ENCODE assay signal across 9 mouse cellular contexts in the genomic region with DNA sequence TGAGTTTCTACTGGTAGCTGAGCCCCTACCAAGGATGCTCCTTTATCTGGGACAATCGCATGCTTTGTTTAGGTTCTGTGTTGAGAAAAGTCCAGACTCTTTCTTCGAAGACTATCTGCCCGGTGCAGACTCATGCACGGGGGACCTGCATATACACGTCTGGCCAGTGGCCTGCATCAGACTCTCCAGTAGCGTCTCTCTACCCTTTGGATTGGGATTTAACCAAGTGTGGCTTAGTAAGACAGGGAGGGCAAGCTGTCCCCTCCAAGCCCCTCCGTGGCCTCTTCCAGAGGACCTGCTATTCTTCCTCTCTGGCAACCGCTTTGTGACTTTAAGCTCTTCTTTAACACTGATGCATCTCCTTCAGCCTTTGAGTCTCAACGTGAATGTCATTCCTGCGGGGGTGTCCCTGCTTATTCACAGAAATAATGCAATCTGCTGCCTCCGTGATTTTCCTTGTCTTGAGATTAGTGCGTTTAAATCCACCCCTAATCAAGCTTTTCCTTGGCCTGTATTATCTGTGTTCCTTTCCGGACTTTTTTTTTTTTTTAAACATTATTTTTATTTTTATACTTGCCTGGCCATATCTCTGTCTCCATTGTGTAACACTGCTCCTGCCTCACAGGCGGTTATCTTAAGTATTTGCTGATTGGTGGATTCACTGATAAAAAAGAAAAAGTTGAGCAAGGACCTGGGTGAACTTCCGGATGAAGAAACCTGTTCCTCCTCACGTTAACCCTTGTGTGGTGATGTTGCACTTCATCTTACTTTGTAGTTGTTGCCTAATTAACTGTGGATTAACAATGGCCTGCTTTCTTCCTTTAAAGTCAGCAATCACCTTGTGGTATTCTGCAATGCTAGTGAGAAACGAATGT.
DNase-seq lines count a peak whose midpoint lies in the region; ATAC-seq and TF ChIP-seq lines count a peak whose summit lies in the region.
"Had no signal": no experiment of that assay in that cellular context is flagged by ENCODE, and none has a peak within 500 bp of the region (broad histone marks: within the 10 kb centered on the region; RNA-seq: fewer than 3 reads in every experiment).

No protein-coding gene starts in this region.

- no peak overlapping the region for H3K4me2 ChIP-seq in lung, embryonic 14.5 days
- H3K4me2 ChIP-seq in heart, embryonic 16.5 days (ENCODE audit: low read depth, low read length), result peak overlapping the region; percentile 25; the same call in 1 of the 2 replicates

- no peak overlapping the region for H3K4me3 ChIP-seq in lung, embryonic 14.5 days (ENCODE audit: low read depth, low read length)
- no peak overlapping the region for H3K4me3 ChIP-seq in embryonic facial prominence, embryonic 10.5 days
- H3K4me3 ChIP-seq in heart, embryonic 16.5 days (ENCODE audit: low read length), result no peak overlapping the region
- H3K4me3 ChIP-seq: erythroblast, embryonic 14.5 days had no signal

- no peak overlapping the region for H3K27ac ChIP-seq in lung, embryonic 14.5 days (ENCODE audit: low read depth)
- peak overlapping the region; percentile 35; the same call in 1 of the 2 replicates for H3K27ac ChIP-seq in embryonic facial prominence, embryonic 10.5 days (replicated peaks)
- H3K27ac ChIP-seq in heart, embryonic 16.5 days (ENCODE audit: low read length), result peak overlapping the region; percentile 56

- peaks cover 9% of the 10 kb centered on the region; the same call in 1 of the 2 replicates for H3K4me1 ChIP-seq in lung, embryonic 14.5 days (ENCODE audit: insufficient read depth)
- peaks cover 49% of the 10 kb centered on the region for H3K4me1 ChIP-seq in embryonic facial prominence, embryonic 10.5 days
- peaks cover 26% of the 10 kb centered on the region for H3K4me1 ChIP-seq in heart, embryonic 16.5 days (ENCODE audit: control insufficient read depth, insufficient read depth, low read length)

- H3K27me3 ChIP-seq in lung, embryonic 14.5 days (ENCODE audit: insufficient read depth, low read length), result no peaks in the 10 kb centered on the region
- no peaks in the 10 kb centered on the region for H3K27me3 ChIP-seq in embryonic facial prominence, embryonic 10.5 days (replicated peaks; ENCODE audit: low read depth, poor library complexity, severe bottlenecking)
- no peaks in the 10 kb centered on the region for H3K27me3 ChIP-seq in heart, embryonic 16.5 days (ENCODE audit: control insufficient read depth, insufficient read depth, low read length)

- no peak overlapping the region for H3K9ac ChIP-seq in lung, embryonic 14.5 days
- no peak overlapping the region for H3K9ac ChIP-seq in heart, embryonic 16.5 days (ENCODE audit: low read length)

- no peak for DNase-seq in lung, embryonic 14.5 days
- no peak for DNase-seq in lung, postnatal 14 days
- DNase-seq in embryonic facial prominence, embryonic 10.5 days (ENCODE audit: low spot score), result peak; percentile 27
- DNase-seq in adrenal gland, adult 18-20 months (ENCODE audit: low spot score in 2 of 2), result no peak
- no peak for DNase-seq in gastrocnemius, postnatal 25 days
- DNase-seq in kidney, postnatal 10 days, result no peak

- no peaks in the 10 kb centered on the region for H3K9me3 ChIP-seq in lung, embryonic 14.5 days (ENCODE audit: low read depth, low read length)
- H3K9me3 ChIP-seq in embryonic facial prominence, embryonic 10.5 days, result no peaks in the 10 kb centered on the region
- 0 out of 2 replicates have a peak, but pooled peaks cover 2% of the 10 kb centered on the region for H3K9me3 ChIP-seq in heart, embryonic 16.5 days (replicated peaks; ENCODE audit: control insufficient read depth, low read length)

- no peaks in the 10 kb centered on the region for H3K36me3 ChIP-seq in lung, embryonic 14.5 days (ENCODE audit: insufficient read depth)
- no peaks in the 10 kb centered on the region for H3K36me3 ChIP-seq in embryonic facial prominence, embryonic 10.5 days (replicated peaks)
- H3K36me3 ChIP-seq in heart, embryonic 16.5 days (ENCODE audit: control insufficient read depth, insufficient read depth), result no peaks in the 10 kb centered on the region

- WGBS in lung, embryonic 14.5 days, result 40% methylated on average over 17 of the region's 17 CpGs
- WGBS in embryonic facial prominence, embryonic 10.5 days, result 54% methylated on average over 17 of the region's 17 CpGs
- 19% methylated on average over 17 of the region's 17 CpGs for WGBS in heart, embryonic 16.5 days

- no peak for TF ChIP-seq CTCF in lung, embryonic 14.5 days (IDR thresholded peaks at IDR 0.05; ENCODE audit: low read depth)

- 0 out of 2 replicates have a peak, but pooled peaks have one; percentile 33 for ATAC-seq in lung, embryonic 14.5 days (ENCODE audit: insufficient read depth)
- ATAC-seq in heart, embryonic 16.5 days (replicated peaks; ENCODE audit: extremely low read depth, insufficient read depth, low FRiP score), result peak; percentile 51
- ATAC-seq in megakaryocyte-erythroid progenitor cell, adult 5-6 weeks (replicated peaks; ENCODE audit: low FRiP score, low TSS enrichment, poor library complexity, severe bottlenecking), result peak; percentile 49
